Mouse (Mus musculus) inflammation-experienced regulatory T-cells, adult 6 months (primary cell): ENCODE measurements around the gene Mbd5. TPM values are rescaled to one million over a fixed set of nuclear protein-coding genes. Genes with fewer than 3 reads are reported as not detected.

Experiments
- ATAC-seq: one replicate; pipeline ENCODE4 v1.8.0; 2017
- polyA plus RNA-seq, 3 experiments: library from polyadenylated mRNA; unstranded; fragments of 100-300 nt; shearing (Covaris generic); gene quantifications; one replicate each; pipeline ENCODE4 v1.2.1; 2017

Mbd5 gene
- 10 to 100 TPM; 20.2 to 32.2 (median 22.8) TPM for polyA plus RNA-seq

GRCm38 (mm10) chr2:48948841-48949584, at the start of gene Mbd5:
Mbd5 (plus strand) TSS chr2:48949508.
- peak; percentile 95 for ATAC-seq

GRCm38 (mm10) chr2:48908866-48909265, 40.4 kb upstream of the Mbd5 start:
- ATAC-seq: peak; percentile 79

GRCm38 (mm10) chr2:48914185-48914584, 35.1 kb upstream of the Mbd5 start:
- no peak for ATAC-seq

- ATAC-seq: no peak
These were observed 33.5 kb upstream of the Mbd5 start for GRCm38 (mm10) chr2:48915832-48916231.

- peak; percentile 48 for ATAC-seq
These were observed 14.2 kb upstream of the Mbd5 start for GRCm38 (mm10) chr2:48935058-48935457.

- no peak for ATAC-seq
These were observed 1.5 kb upstream of the Mbd5 start for GRCm38 (mm10) chr2:48947761-48948160.

GRCm38 (mm10) chr2:48949743-48950251, 489 bp downstream of the Mbd5 start:
- peak; percentile 4 for ATAC-seq

- no peak for ATAC-seq
These were observed 776 bp downstream of the Mbd5 start, which contains the start of gene Orc4 for GRCm38 (mm10) chr2:48950252-48950315. Orc4 (minus strand) TSS chr2:48950277.

GRCm38 (mm10) chr2:48950316-48950880, 1.1 kb downstream of the Mbd5 start:
- no peak for ATAC-seq

- ATAC-seq: no peak
These were observed 7.3 kb downstream of the Mbd5 start for GRCm38 (mm10) chr2:48956591-48956990.

GRCm38 (mm10) chr2:48978920-48979319, 29.6 kb downstream of the Mbd5 start:
- no peak for ATAC-seq

GRCm38 (mm10) chr2:48990322-48990721, 41.0 kb downstream of the Mbd5 start:
- peak; percentile 57 for ATAC-seq

- no peak for ATAC-seq
These were observed 91.2 kb downstream of the Mbd5 start for GRCm38 (mm10) chr2:49040481-49040880.

- ATAC-seq: no peak
These were observed 100.7 kb downstream of the Mbd5 start for GRCm38 (mm10) chr2:49050030-49050429.

GRCm38 (mm10) chr2:49067886-49068285, 118.6 kb downstream of the Mbd5 start:
- no peak for ATAC-seq

GRCm38 (mm10) chr2:49084966-49085365, 135.7 kb downstream of the Mbd5 start:
- no peak for ATAC-seq

- no peak for ATAC-seq
These were observed 141.5 kb downstream of the Mbd5 start for GRCm38 (mm10) chr2:49090771-49091170.

- no peak for ATAC-seq
These were observed 147.5 kb downstream of the Mbd5 start for GRCm38 (mm10) chr2:49096765-49097164.

GRCm38 (mm10) chr2:49108906-49109305, 159.6 kb downstream of the Mbd5 start:
- ATAC-seq: no peak

GRCm38 (mm10) chr2:49119875-49120274, 170.6 kb downstream of the Mbd5 start:
- ATAC-seq: no peak

GRCm38 (mm10) chr2:49121603-49122002, 172.3 kb downstream of the Mbd5 start:
- peak; percentile 72 for ATAC-seq

- ATAC-seq: no peak
These were observed 192.9 kb downstream of the Mbd5 start for GRCm38 (mm10) chr2:49142186-49142585.

GRCm38 (mm10) chr2:49153649-49154048, 204.3 kb downstream of the Mbd5 start:
- ATAC-seq: no peak

GRCm38 (mm10) chr2:49160232-49160947, 211.1 kb downstream of the Mbd5 start:
- no peak for ATAC-seq
